Mouse (Mus musculus) kidney, adult 11 months (tissue): ENCODE measurements around the gene Vmn2r93.

Source experiments
- DNase-seq: peaks from one replicate; pipeline ENCODE4 v3.0.0; 2022

Gene Vmn2r93

GRCm38 (mm10) chr17:18297799-18298198 lies at the start of gene Vmn2r93:
TSS of gene Vmn2r93 (plus strand) at chr17:18298099.
- DNase-seq: no peak

GRCm38 (mm10) chr17:18277656-18278055 lies 20.2 kb upstream of the Vmn2r93 start, which contains the start of gene Vmn2r94:
TSS of gene Vmn2r94 (minus strand) at chr17:18277756.
- no peak for DNase-seq

GRCm38 (mm10) chr17:18323031-18323430 lies 25.1 kb downstream of the Vmn2r93 start:
- no peak for DNase-seq

- DNase-seq: no peak
These were observed 62.1 kb downstream of the Vmn2r93 start for GRCm38 (mm10) chr17:18360007-18360406.

GRCm38 (mm10) chr17:18360602-18361001 lies 62.7 kb downstream of the Vmn2r93 start:
- DNase-seq: no peak
